Mouse (Mus musculus) bone marrow macrophage, adult 2 months (primary cell): ENCODE data around the gene Tmem104.

Source experiments
- CTCF ChIP-seq: IDR thresholded peaks from 2 replicates; pipeline ENCODE4 v1.5.1; 2012; ENCODE audit warnings: low read depth, mild to moderate bottlenecking, low read length, moderate library complexity
- POLR2A ChIP-seq: IDR thresholded peaks from 2 replicates; pipeline ENCODE4 v1.6.1; 2012; ENCODE audit warnings: mild to moderate bottlenecking, low read depth, low read length, borderline replicate concordance

GRCm38 (mm10) chr11:115246386-115246785 is 59.1 kb downstream of the Tmem104 start:
- TF ChIP-seq POLR2A = no peak
- no peak for TF ChIP-seq CTCF
